18 mouse cellular contexts compared by ENCODE assay signal in the genomic region with DNA sequence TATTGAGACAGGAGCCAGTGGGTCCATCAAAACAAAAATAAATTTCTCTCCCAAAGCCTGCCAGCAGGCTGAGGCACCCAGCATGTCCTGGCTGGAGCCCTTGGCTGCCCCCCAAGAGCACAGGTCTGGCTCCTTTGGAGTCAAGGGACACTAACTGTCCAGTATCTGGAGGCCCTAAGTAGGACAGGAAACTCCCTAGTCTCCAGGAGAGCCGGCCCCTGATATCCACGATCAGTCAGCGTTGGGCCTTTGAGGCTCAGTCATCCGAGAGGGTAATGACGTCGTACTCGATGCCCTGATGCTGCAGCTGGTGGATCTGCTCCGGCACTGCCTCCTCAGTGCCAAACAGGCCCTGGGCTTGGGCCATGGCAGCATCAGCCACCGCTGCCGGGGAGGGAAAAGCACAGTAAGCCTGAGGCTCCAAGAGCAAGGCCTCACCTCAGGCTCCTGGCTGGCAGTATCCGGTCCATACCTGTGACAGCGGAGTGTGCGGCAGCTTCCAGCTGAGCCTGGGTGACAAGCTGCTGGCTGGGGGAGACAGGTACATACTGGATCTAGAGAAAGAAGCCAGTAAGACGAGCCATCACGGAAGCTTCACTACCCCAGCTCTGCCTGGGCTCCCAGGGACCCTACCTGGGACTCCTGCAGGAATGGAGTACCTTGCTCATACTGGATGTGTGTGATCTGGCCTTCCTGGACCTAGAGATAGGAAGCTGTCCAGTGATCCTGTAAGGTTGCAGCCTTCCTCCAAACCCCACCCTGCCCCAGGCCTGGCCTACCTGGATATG. TPM values are rescaled to one million over a fixed set of nuclear protein-coding genes. Genes with fewer than 3 reads are reported as not detected.
DNase-seq lines count a peak whose midpoint lies in the region; ATAC-seq and TF ChIP-seq lines count a peak whose summit lies in the region.
"Had no signal": no experiment of that assay in that cellular context is flagged by ENCODE, and none has a peak within 500 bp of the region (broad histone marks: within the 10 kb centered on the region; RNA-seq: fewer than 3 reads in every experiment).

No protein-coding gene starts in this region.

- 90% methylated on average over 15 of the region's 15 CpGs for WGBS in kidney, embryonic 14.5 days
- WGBS in kidney, adult 2 months, result 64% methylated on average over 15 of the region's 15 CpGs

- H3K4me3 ChIP-seq in kidney, embryonic 14.5 days (ENCODE audit: low read length), result no peak overlapping the region
- H3K4me3 ChIP-seq in kidney, adult 2 months (ENCODE audit: insufficient read depth, low read depth, low read length), result no peak overlapping the region
- H3K4me3 ChIP-seq in ES-E14 (ENCODE audit: insufficient read depth in 1 of 2, low read depth in 1 of 2, low read length in 2 of 2, poor library complexity in 1 of 2, severe bottlenecking in 1 of 2), result no peak overlapping the region
- H3K4me3 ChIP-seq in gastrocnemius, adult 2 months, result peak overlapping the region; percentile 38
- H3K4me3 ChIP-seq: embryonic facial prominence, embryonic 13.5 days; forebrain, embryonic 12.5 days; liver, embryonic 13.5 days; midbrain, embryonic 15.5 days had no signal

- H3K27me3 ChIP-seq in kidney, embryonic 14.5 days (ENCODE audit: control insufficient read depth, insufficient read depth, low read length), result no peaks in the 10 kb centered on the region
- no peaks in the 10 kb centered on the region for H3K27me3 ChIP-seq in kidney, adult 2 months (replicated peaks; ENCODE audit: control insufficient read depth, insufficient read depth, low read length)
- H3K27me3 ChIP-seq: embryonic facial prominence, embryonic 13.5 days; forebrain, embryonic 12.5 days; liver, embryonic 13.5 days; midbrain, embryonic 15.5 days had no signal

- no peaks in the 10 kb centered on the region for H3K9me3 ChIP-seq in kidney, embryonic 14.5 days (ENCODE audit: control insufficient read depth, low read length)
- H3K9me3 ChIP-seq in ES-E14 (ENCODE audit: control insufficient read depth, insufficient read depth, low read depth, low read length), result no peaks in the 10 kb centered on the region
- H3K9me3 ChIP-seq: embryonic facial prominence, embryonic 13.5 days; forebrain, embryonic 12.5 days; liver, embryonic 13.5 days; midbrain, embryonic 15.5 days had no signal

- no peaks in the 10 kb centered on the region for H3K4me1 ChIP-seq in kidney, embryonic 14.5 days (ENCODE audit: control insufficient read depth, insufficient read depth, low read length)
- H3K4me1 ChIP-seq in kidney, adult 2 months (ENCODE audit: control insufficient read depth, insufficient read depth, low read length), result no peaks in the 10 kb centered on the region
- peaks cover 1 to 3% of the 10 kb centered on the region in 2 experiments; a peak in 1 of 4 replicates for H3K4me1 ChIP-seq in ES-E14 (ENCODE audit: control insufficient read depth in 2 of 2, insufficient read depth in 2 of 2, low read length in 2 of 2, poor library complexity in 1 of 2)
- H3K4me1 ChIP-seq: embryonic facial prominence, embryonic 13.5 days; forebrain, embryonic 12.5 days; midbrain, embryonic 15.5 days had no signal

- no peak overlapping the region for H3K4me2 ChIP-seq in kidney, embryonic 14.5 days (replicated peaks; ENCODE audit: low read depth, low read length)
- H3K4me2 ChIP-seq: embryonic facial prominence, embryonic 13.5 days; forebrain, embryonic 12.5 days; liver, embryonic 13.5 days; midbrain, embryonic 15.5 days had no signal

- TF ChIP-seq POLR2A in kidney, adult 2 months (IDR thresholded peaks at IDR 0.05; ENCODE audit: low read depth, low read length), result no peak

- H3K36me3 ChIP-seq in kidney, embryonic 14.5 days (ENCODE audit: control insufficient read depth, insufficient read depth, low read length), result peaks cover 99% of the 10 kb centered on the region
- H3K36me3 ChIP-seq in kidney, adult 2 months (ENCODE audit: control insufficient read depth, insufficient read depth, low read length), result peaks cover 7% of the 10 kb centered on the region
- H3K36me3 ChIP-seq in ES-E14 (ENCODE audit: control insufficient read depth, insufficient read depth, low read length, poor library complexity, severe bottlenecking), result peaks cover 88% of the 10 kb centered on the region

- no peak for TF ChIP-seq CTCF in kidney, adult 2 months (conservative IDR thresholded peaks at IDR 0.05; ENCODE audit: insufficient read depth, insufficient read length, low read depth, low read length)
- TF ChIP-seq CTCF in gastrocnemius, adult 2 months (IDR thresholded peaks at IDR 0.05), result no peak

- no peak overlapping the region for H3K27ac ChIP-seq in kidney, embryonic 14.5 days (ENCODE audit: low read depth, low read length)
- H3K27ac ChIP-seq in kidney, adult 2 months (ENCODE audit: insufficient read depth, low read depth, low read length), result no peak overlapping the region
- H3K27ac ChIP-seq in ES-E14 (ENCODE audit: insufficient read depth, low read depth, low read length, poor library complexity, severe bottlenecking), result peak overlapping the region; percentile 30; the same call in 1 of the 2 replicates
- H3K27ac ChIP-seq in gastrocnemius, adult 2 months, result peak overlapping the region; percentile 85
- H3K27ac ChIP-seq: embryonic facial prominence, embryonic 13.5 days; forebrain, embryonic 12.5 days; liver, embryonic 13.5 days; midbrain, embryonic 15.5 days had no signal

- no peak for ATAC-seq in kidney, embryonic 14.5 days (ENCODE audit: low FRiP score, low TSS enrichment)
- ATAC-seq: CD4-positive, CD25-positive, alpha-beta regulatory T cell, adult 4 months; midbrain, embryonic 15.5 days had no signal

- intact Hi-C loops in gastrocnemius, adult 2 months (cut with DNase I), result no loop called here

- in situ Hi-C loops in ES-E14 (cut with MboI; ENCODE audit: low sequenced_read_pairs in 2 of 2, unreplicated experiment in 2 of 2), result no loop called here

- DNase-seq in kidney, adult 2 months, result no peak
- no peak for DNase-seq in ES-E14 (ENCODE audit: low read depth, low spot score)
- DNase-seq in cerebellum, adult 11 months, result peak; percentile 64
- DNase-seq in gastrocnemius, adult 2 months, result peak; percentile 90
- DNase-seq in adrenal gland, postnatal 10 days, result no peak
- no peak for DNase-seq in urinary bladder, adult 2 months (ENCODE audit: low spot score)
- DNase-seq: kidney, adult 11 months; kidney, postnatal 4 days; liver, embryonic 13.5 days; lung, postnatal 36 days; right cerebral cortex, postnatal 14 days had no signal

- peak overlapping the region; percentile 23; the same call in 1 of the 2 replicates for H3K9ac ChIP-seq in kidney, embryonic 14.5 days (ENCODE audit: low read depth, low read length)
- no peak overlapping the region for H3K9ac ChIP-seq in ES-E14 (ENCODE audit: insufficient read depth, low read depth, low read length, poor library complexity, severe bottlenecking)
- H3K9ac ChIP-seq: embryonic facial prominence, embryonic 13.5 days; forebrain, embryonic 12.5 days; liver, embryonic 13.5 days; midbrain, embryonic 15.5 days had no signal

TF ChIP-seq in ES-E14, 5 proteins besides CTCF, POLR2A, EP300 and RAD21:
- TF ChIP-seq ZNF384 (IDR thresholded peaks at IDR 0.05; ENCODE audit: low read depth, low read length) (no peak), MAFK (IDR thresholded peaks at IDR 0.05; ENCODE audit: insufficient read depth, low read depth, low read length) (no peak), HCFC1 (IDR thresholded peaks at IDR 0.05; ENCODE audit: borderline replicate concordance, insufficient read depth, low read length) (no peak), ZC3H11A (IDR thresholded peaks at IDR 0.05; ENCODE audit: borderline replicate concordance, low read depth, low read length) (no peak), CHD2 (IDR thresholded peaks at IDR 0.05; ENCODE audit: low read depth, low read length) (no peak)
TF ChIP-seq in ES-E14: peak in this region for 0.

RNA-seq across cellular contexts. Expression of a gene that starts 13.0 kb away (rescaled TPM):
- 68.9 and 72.9 TPM in 2 replicates for polyA plus RNA-seq in kidney, embryonic 14.5 days (2014; fragmentation: Nextera tagmentation; extraction: Ambion mirVana)
- polyA plus RNA-seq in kidney, adult 2 months (2012; rRNA removed), result 37.2 and 43.1 TPM in 2 replicates
- total RNA-seq in ES-E14 (2012; rRNA removed), result 30.4 and 39.5 TPM in 2 replicates
- 10 to 100 TPM; 25.6 TPM for total RNA-seq in gastrocnemius, adult 2 months (2021)
- total RNA-seq in adrenal gland, postnatal 10 days (2021), result 10 to 100 TPM; 47.1 to 55.0 TPM
- polyA plus RNA-seq in urinary bladder, adult 2 months (2012; rRNA removed), result 27.8 and 29.4 TPM in 2 replicates

RNA-seq across cellular contexts. Expression of a gene that starts 19.5 kb away (rescaled TPM):
- 10.7 and 13.8 TPM in 2 replicates for polyA plus RNA-seq in kidney, embryonic 14.5 days (2014; fragmentation: Nextera tagmentation; extraction: Ambion mirVana)
- polyA plus RNA-seq in kidney, adult 2 months (2012; rRNA removed), result 20.4 and 25.7 TPM in 2 replicates
- 18.5 and 22.4 TPM in 2 replicates for total RNA-seq in ES-E14 (2012; rRNA removed)
- 10 to 100 TPM in 1 of 2 experiments, 1 to 10 TPM in 1; 9.7 to 10.5 TPM for total RNA-seq in gastrocnemius, adult 2 months (2021)
- total RNA-seq in adrenal gland, postnatal 10 days (2021), result 10 to 100 TPM; 13.4 to 16.2 TPM
- polyA plus RNA-seq in urinary bladder, adult 2 months (2012; rRNA removed), result 15.6 and 16.3 TPM in 2 replicates

RNA-seq across cellular contexts. Expression of a gene that starts 34.6 kb away (rescaled TPM):
- polyA plus RNA-seq in kidney, embryonic 14.5 days (2014; fragmentation: Nextera tagmentation; extraction: Ambion mirVana), result 25.7 and 34.6 TPM in 2 replicates
- polyA plus RNA-seq in kidney, adult 2 months (2012; rRNA removed), result 39.6 and 41.5 TPM in 2 replicates
- total RNA-seq in ES-E14 (2012; rRNA removed), result 56.1 and 117 TPM in 2 replicates
- total RNA-seq in gastrocnemius, adult 2 months (2021), result 10 to 100 TPM; 11.4 to 20.1 TPM
- 10 to 100 TPM; 31.5 to 36.6 TPM for total RNA-seq in adrenal gland, postnatal 10 days (2021)
- 247 and 252 TPM in 2 replicates for polyA plus RNA-seq in urinary bladder, adult 2 months (2012; rRNA removed)
- total RNA-seq: granulocyte monocyte progenitor cell, adult 5-6 weeks had no signal

RNA-seq across cellular contexts. Expression of a gene that starts 48.5 kb away (rescaled TPM):
- polyA plus RNA-seq in kidney, embryonic 14.5 days (2014; fragmentation: Nextera tagmentation; extraction: Ambion mirVana), result 0.76 and 1.4 TPM in 2 replicates
- 1.7 and 1.8 TPM in 2 replicates for polyA plus RNA-seq in kidney, adult 2 months (2012; rRNA removed)
- total RNA-seq in ES-E14 (2012; rRNA removed), result 5.8 and 7.0 TPM in 2 replicates
- 1 to 10 TPM in 1 of 2 experiments, under 1 TPM in 1; 0.46 to 1.1 TPM for total RNA-seq in gastrocnemius, adult 2 months (2021)
- 10 to 100 TPM in 1 of 2 experiments, 1 to 10 TPM in 1; 2.6 to 24.5 TPM for total RNA-seq in adrenal gland, postnatal 10 days (2021)
- 13.0 and 13.5 TPM in 2 replicates for polyA plus RNA-seq in urinary bladder, adult 2 months (2012; rRNA removed)

RNA-seq across cellular contexts. Expression of a gene that starts 58.8 kb away (rescaled TPM):
- 6.0 and 6.6 TPM in 2 replicates for polyA plus RNA-seq in kidney, embryonic 14.5 days (2014; fragmentation: Nextera tagmentation; extraction: Ambion mirVana)
- polyA plus RNA-seq in kidney, adult 2 months (2012; rRNA removed), result 3.7 and 4.7 TPM in 2 replicates
- total RNA-seq in ES-E14 (2012; rRNA removed), result 3.6 TPM in 2 replicates
- 10 to 100 TPM; 31.1 to 37.0 TPM for total RNA-seq in gastrocnemius, adult 2 months (2021)
- total RNA-seq in adrenal gland, postnatal 10 days (2021), result 1 to 10 TPM; 3.4 to 8.0 TPM
- polyA plus RNA-seq in urinary bladder, adult 2 months (2012; rRNA removed), result 12.5 and 15.3 TPM in 2 replicates
- total RNA-seq: hematopoietic stem cell, adult 5-6 weeks had no signal

Comparison
In these comparisons a context has a peak if more than half of its experiments do, and no peak if none do; other contexts are left out.
1. H3K27ac ChIP-seq: peak in ES-E14 (single experiment) and gastrocnemius, adult 2 months (single experiment); none in kidney, embryonic 14.5 days (single experiment) and kidney, adult 2 months (single experiment).
2. DNase-seq: peak in cerebellum, adult 11 months (single experiment) and gastrocnemius, adult 2 months (single experiment); none in kidney, adult 2 months (single experiment), ES-E14 (single experiment), adrenal gland, postnatal 10 days (single experiment) and urinary bladder, adult 2 months (single experiment).